ENCODE assay signal across 8 mouse cellular contexts in genomic region chr3:101462294-101462693, GRCm38 (mm10).
DNase-seq lines count a peak whose midpoint lies in the region; ATAC-seq and TF ChIP-seq lines count a peak whose summit lies in the region.

No protein-coding gene starts in this region.

- peak; percentile 64 to 71 for DNase-seq in heart, adult 2 months
- DNase-seq in gastrocnemius, adult 2 months = peak; percentile 73
- peak; percentile 57 for DNase-seq in kidney, adult 11 months
- DNase-seq in left cerebral cortex, postnatal 36 days (ENCODE audit: low spot score in 2 of 2) = peak; percentile 76 to 79
- DNase-seq in spleen, postnatal 36 days (ENCODE audit: low spot score in 2 of 2) = peak; percentile 35 to 54

- no peak overlapping the region for H3K4me3 ChIP-seq in heart, adult 2 months
- H3K4me3 ChIP-seq in heart, embryonic 11.5 days (ENCODE audit: low read depth, low read length) = no peak overlapping the region
- no peak overlapping the region for H3K4me3 ChIP-seq in gastrocnemius, adult 2 months
- H3K4me3 ChIP-seq in midbrain, embryonic 16.5 days (ENCODE audit: low read depth, low read length) = no peak overlapping the region

- ATAC-seq in heart, embryonic 11.5 days (replicated peaks; ENCODE audit: insufficient number of reproducible peaks, low FRiP score, low TSS enrichment) = no peak
- ATAC-seq in common myeloid progenitor, adult 5-6 weeks (replicated peaks; ENCODE audit: low read depth, poor library complexity, severe bottlenecking) = peak; percentile 69
- ATAC-seq in midbrain, embryonic 16.5 days = peak; percentile 66

- no peaks in the 10 kb centered on the region for H3K79me2 ChIP-seq in heart, adult 2 months (replicated peaks; ENCODE audit: control insufficient read depth, insufficient read depth, low read length)

- peaks cover 3% of the 10 kb centered on the region for H3K9me3 ChIP-seq in heart, embryonic 11.5 days (replicated peaks; ENCODE audit: control insufficient read depth, low read length)
- no peaks in the 10 kb centered on the region for H3K9me3 ChIP-seq in midbrain, embryonic 16.5 days (replicated peaks; ENCODE audit: control insufficient read depth, low read length, poor library complexity, severe bottlenecking)

- H3K4me2 ChIP-seq in heart, embryonic 11.5 days = no peak overlapping the region
- H3K4me2 ChIP-seq in midbrain, embryonic 16.5 days (ENCODE audit: low read length) = no peak overlapping the region

- TF ChIP-seq EP300 in heart, adult 2 months (IDR thresholded peaks at IDR 0.05; ENCODE audit: insufficient read depth, low read depth, low read length) = peak; percentile 62; the same call in 1 of the 2 replicates

- no peak overlapping the region for H3K9ac ChIP-seq in heart, adult 2 months (ENCODE audit: low read depth, low read length)
- H3K9ac ChIP-seq in heart, embryonic 11.5 days (ENCODE audit: low read depth, low read length) = no peak overlapping the region
- no peak overlapping the region for H3K9ac ChIP-seq in midbrain, embryonic 16.5 days (ENCODE audit: low read depth, low read length)

- no peaks in the 10 kb centered on the region for H3K36me3 ChIP-seq in heart, adult 2 months (ENCODE audit: control insufficient read depth, insufficient read depth, low read length)
- H3K36me3 ChIP-seq in heart, embryonic 11.5 days (ENCODE audit: control insufficient read depth, insufficient read depth, low read length) = peaks cover 29% of the 10 kb centered on the region
- peaks cover 17% of the 10 kb centered on the region for H3K36me3 ChIP-seq in midbrain, embryonic 16.5 days (ENCODE audit: control insufficient read depth, insufficient read depth, low read length)

- WGBS in heart, adult 2 months = 31% methylated on average over 5 of the region's 5 CpGs
- WGBS in heart, embryonic 11.5 days (ENCODE audit: insufficient replicate concordance) = 32% methylated on average over 5 of the region's 5 CpGs
- WGBS in midbrain, embryonic 16.5 days = 17% methylated on average over 5 of the region's 5 CpGs

- H3K27me3 ChIP-seq in heart, adult 2 months (ENCODE audit: control insufficient read depth, insufficient read depth, low read length) = no peaks in the 10 kb centered on the region
- no peaks in the 10 kb centered on the region; the same call in 1 of the 2 replicates for H3K27me3 ChIP-seq in heart, embryonic 11.5 days (ENCODE audit: control insufficient read depth, insufficient read depth, low read length)
- no peaks in the 10 kb centered on the region for H3K27me3 ChIP-seq in midbrain, embryonic 16.5 days (ENCODE audit: control insufficient read depth, insufficient read depth, low read depth, low read length)

- peak; percentile 94 for TF ChIP-seq CTCF in heart, adult 2 months (IDR thresholded peaks at IDR 0.05)
- peak; percentile 95 for TF ChIP-seq CTCF in gastrocnemius, adult 2 months (IDR thresholded peaks at IDR 0.05)

- no peak for TF ChIP-seq POLR2A in heart, adult 2 months (IDR thresholded peaks at IDR 0.05; ENCODE audit: insufficient read depth, low read depth, low read length)

- no peak overlapping the region for H3K27ac ChIP-seq in heart, adult 2 months
- no peak overlapping the region for H3K27ac ChIP-seq in heart, embryonic 11.5 days (ENCODE audit: low read depth, low read length)
- no peak overlapping the region for H3K27ac ChIP-seq in gastrocnemius, adult 2 months
- H3K27ac ChIP-seq in midbrain, embryonic 16.5 days (ENCODE audit: low read length) = peak overlapping the region; percentile 67

- intact Hi-C loops in heart, adult 2 months (cut with DNase I) = loop anchor here (1.0 to 5.0 kb wide), 3 partner anchors 86 to 490 kb away; no protein-coding TSS in a partner anchor
- intact Hi-C loops in gastrocnemius, adult 2 months (cut with DNase I) = loop anchor here (1.0 to 10.0 kb wide), 3 partner anchors 90 to 497 kb away; partner anchors contain the start of gene Ttf2
- intact Hi-C loops in left cerebral cortex, postnatal 36 days (cut with DNase I) = loop anchor here (1.0 to 5.0 kb wide), 4 partner anchors 89 to 490 kb away; no protein-coding TSS in a partner anchor

- H3K4me1 ChIP-seq in heart, adult 2 months (ENCODE audit: control insufficient read depth, insufficient read depth, low read length) = no peaks in the 10 kb centered on the region; the same call in 1 of the 2 replicates
- H3K4me1 ChIP-seq in heart, embryonic 11.5 days (ENCODE audit: control insufficient read depth, insufficient read depth, low read length) = no peaks in the 10 kb centered on the region
- H3K4me1 ChIP-seq in midbrain, embryonic 16.5 days (ENCODE audit: control insufficient read depth, insufficient read depth, low read length) = peaks cover 16% of the 10 kb centered on the region
